Mouse (Mus musculus): Measurements from ENCODE around the gene Exoc3.

DNA sequence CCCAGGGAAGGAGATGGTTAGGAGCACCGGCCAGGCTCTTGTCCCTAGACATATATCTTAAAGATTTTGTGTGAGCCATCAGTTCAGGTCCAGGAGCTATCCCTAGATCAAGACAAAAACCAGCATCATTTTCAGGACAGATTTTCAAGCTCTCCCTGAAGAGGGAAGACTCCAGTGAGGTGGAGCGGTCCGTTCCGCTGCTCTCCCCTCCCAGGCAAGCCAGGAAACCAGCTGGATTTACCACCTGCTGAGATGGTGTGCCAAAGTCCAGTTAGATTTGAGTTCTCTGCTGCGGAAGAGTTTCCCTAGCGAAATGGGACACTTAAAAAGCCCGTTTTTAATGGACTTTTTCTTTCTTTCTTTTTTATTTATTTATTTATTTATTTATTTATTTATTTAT is 81.0 kb downstream of the Exoc3 start:
- TF ChIP-seq CTCF (IDR thresholded peaks at IDR 0.05; ENCODE audit: low read depth) (no peak), EP300 (IDR thresholded peaks at IDR 0.05; ENCODE audit: low read depth) (no peak)
